Mouse (Mus musculus) heart, postnatal 10 days (tissue): ENCODE data around the gene Elp1. TPM values are rescaled to one million over a fixed set of nuclear protein-coding genes. Genes with fewer than 3 reads are reported as not detected.

Experiments used
- DNase-seq, 2 experiments: peaks; one replicate each; pipeline ENCODE4 v3.0.0; 2021
- intact Hi-C: fragments of 180-260 bp; cut with DNase I; formaldehyde crosslinking; loops from one replicate; pipeline ENCODE4 v1.15.1; 2025
- total RNA-seq, 2 experiments: library from RNA; stranded (reverse); gene quantifications; 2 replicates each; pipeline ENCODE4 v1.2.3; 2021

Elp1 gene
- total RNA-seq, 2 experiments from 2014 or later, result 25.7 to 29.1 TPM

GRCm38 (mm10) chr4:56718573-56719442 is 83.3 kb downstream of the Elp1 start:
- DNase-seq, result peak; percentile 33 to 41
- intact Hi-C loops, result no loop called here

GRCm38 (mm10) chr4:56717932-56718331 is 84.2 kb downstream of the Elp1 start:
- DNase-seq, result no peak
- intact Hi-C loops, result no loop called here

- intact Hi-C loops, result no loop called here
- DNase-seq, result no peak
These were observed 85.3 kb downstream of the Elp1 start for GRCm38 (mm10) chr4:56716801-56717200.

GRCm38 (mm10) chr4:56713155-56713554 is 89.0 kb downstream of the Elp1 start:
- no peak for DNase-seq
- intact Hi-C loops, result no loop called here

GRCm38 (mm10) chr4:56702234-56702633 is 99.9 kb downstream of the Elp1 start:
- DNase-seq, result no peak

More at GRCm38 (mm10) chr4:56702234-56702633, 99.9 kb downstream of the Elp1 start:
- intact Hi-C loops, result no loop called here

Other genes with a start within 250 kb of the Elp1 start
- gene Gm26657, start 62.3 kb downstream of the Elp1 start, total RNA-seq, result not detected
- gene Actl7b, start 60.9 kb downstream of the Elp1 start, total RNA-seq, result not detected
- gene Actl7a, start 58.9 kb downstream of the Elp1 start, total RNA-seq, result not detected
- gene Fam206a, start within 50 bp of the Elp1 start, total RNA-seq, result 1 to 10 TPM; 4.4 to 4.5 TPM
- 10 to 100 TPM; 23.5 to 28.0 TPM for gene Ctnnal1, start 62.9 kb upstream of the Elp1 start, total RNA-seq
- gene Tmem245, start 145.1 kb upstream of the Elp1 start, total RNA-seq, result 10 to 100 TPM; 62.1 to 72.7 TPM
- gene Frrs1l, start 188.1 kb upstream of the Elp1 start, total RNA-seq, result under 1 TPM in 1 of 2 experiments, not detected in 1; 0.05 TPM